Mouse (Mus musculus): ENCODE measurements around the gene Ramp2.

DNA sequence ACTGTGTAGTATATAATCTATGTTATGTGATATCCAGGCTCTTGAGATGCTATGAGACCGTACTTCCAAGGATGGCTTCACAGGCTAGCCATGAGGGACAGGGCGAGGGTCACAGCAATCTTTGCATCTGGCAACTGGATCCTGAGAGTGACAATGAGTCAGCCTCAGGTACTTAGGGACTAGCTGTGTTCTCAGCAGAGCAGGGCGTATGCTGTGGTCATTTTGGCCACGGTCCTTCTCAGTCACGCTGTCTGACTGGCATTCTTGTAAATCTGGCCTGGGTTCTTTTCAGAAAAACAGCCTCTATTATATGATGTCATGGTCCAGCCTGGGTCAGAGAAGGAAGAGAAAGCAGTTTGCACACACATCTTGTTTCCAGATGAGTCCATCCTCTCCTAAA lies 9.0 kb upstream of the Ramp2 start:
- no peak for TF ChIP-seq CTCF (IDR thresholded peaks at IDR 0.05; ENCODE audit: low read depth)
- no peak for TF ChIP-seq EP300 (optimal IDR thresholded peaks at IDR 0.05)

Measured in stomach, postnatal 0 days (tissue).